Mouse (Mus musculus): ENCODE results near the gene Hcrt. TPM values are rescaled to one million over a fixed set of nuclear protein-coding genes. Genes with fewer than 3 reads are reported as not detected.

Gene Hcrt
- polyA plus RNA-seq (2012; rRNA removed) = not detected in 2 replicates

DNA sequence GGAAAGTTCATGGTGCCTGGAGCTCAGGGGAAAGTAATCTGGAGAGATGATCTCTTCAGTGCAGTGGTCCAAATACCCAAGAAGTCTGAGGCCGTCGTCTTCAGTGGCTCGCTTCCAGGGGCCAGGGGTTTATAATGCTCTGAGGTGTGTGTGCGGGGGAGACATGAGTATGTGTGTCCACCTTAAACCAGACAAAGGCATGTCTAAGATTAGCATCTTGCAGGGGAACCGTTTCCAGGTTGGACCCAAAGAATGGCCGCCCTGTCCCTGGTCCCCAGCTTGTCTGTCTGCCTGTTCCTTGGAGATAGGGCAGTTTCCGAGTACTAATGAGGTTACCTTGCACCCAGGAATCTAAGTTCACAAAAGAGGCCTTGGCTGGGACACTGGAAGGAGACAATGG is at the start of gene Hcrt:
Gene Hcrt, minus strand, starts transcription at position 101 of the 400 bp plus-strand sequence.

DNA sequence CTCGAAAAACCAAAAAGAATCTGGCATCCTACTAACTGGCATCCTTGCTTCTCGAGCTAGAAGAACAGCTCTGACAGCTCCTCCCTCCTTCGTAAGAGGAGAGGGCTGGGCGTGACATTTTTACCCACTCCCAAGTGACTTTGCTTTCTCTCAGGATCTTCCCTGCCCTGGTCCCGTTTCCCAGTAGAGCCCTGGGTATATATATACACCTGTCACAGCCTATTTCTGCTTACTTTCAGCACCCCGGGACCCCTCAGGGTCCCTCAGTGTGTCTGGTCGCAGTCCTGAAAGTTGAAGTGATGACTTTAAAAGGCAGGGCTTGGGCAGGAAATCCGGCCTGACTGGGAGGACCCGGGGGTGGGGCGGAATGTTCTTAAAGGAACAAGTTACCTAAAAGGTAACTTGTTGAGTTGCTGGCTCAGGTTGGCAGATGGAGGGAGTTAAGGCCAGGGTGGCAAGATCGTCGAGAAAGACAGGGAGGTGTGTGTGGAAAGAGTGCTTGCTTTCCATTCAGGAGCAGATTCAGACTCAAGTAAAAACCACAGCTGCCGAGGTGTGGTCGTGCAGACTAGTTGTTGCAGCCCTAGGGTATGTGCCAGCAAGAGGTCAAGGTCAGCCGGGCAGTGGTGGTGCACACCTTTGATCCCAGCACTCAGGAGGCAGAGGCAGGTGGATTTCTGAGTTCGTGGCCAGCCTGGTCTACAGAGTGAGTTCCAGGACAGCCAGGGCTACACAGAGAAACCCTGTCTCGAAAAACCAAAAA is 8.1 kb upstream of the Hcrt start, which contains the start of gene Ghdc:
Gene Ghdc, minus strand, starts transcription at position 312 of the 763 bp plus-strand sequence.

DNA sequence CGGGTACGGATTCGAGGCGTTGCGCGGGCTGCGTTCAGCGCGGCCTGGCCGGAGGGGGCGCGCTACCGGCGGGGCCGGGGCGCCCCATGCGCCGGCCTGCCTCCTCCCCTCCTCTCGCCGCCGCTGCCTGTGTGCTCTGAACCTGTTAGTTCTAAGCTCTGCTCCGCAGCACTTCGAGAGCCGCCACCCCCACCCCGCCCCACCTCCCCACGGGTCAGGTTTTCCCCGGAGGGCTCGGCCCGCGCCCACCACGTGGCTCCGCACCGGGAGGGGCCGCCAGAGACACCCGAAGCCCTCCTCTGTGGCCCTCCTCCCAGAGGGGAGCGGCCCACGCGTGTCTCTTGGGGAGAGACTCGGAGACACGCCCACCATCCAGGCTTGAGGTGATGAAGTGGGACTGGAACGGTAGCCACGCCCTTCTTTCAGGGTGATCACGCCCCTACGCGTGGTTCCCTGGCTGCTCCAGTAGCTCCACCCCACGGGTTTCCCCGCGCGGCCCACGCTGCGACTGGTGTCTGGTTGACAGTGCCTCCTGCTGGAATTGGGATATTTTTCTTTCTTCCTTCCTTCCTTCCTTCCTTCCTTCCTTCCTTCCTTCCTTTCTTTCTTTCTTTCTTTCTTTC is 3.0 kb downstream of the Hcrt start, which contains the start of gene Kcnh4:
Gene Kcnh4, minus strand, starts transcription at position 332 of the 623 bp plus-strand sequence.

DNA sequence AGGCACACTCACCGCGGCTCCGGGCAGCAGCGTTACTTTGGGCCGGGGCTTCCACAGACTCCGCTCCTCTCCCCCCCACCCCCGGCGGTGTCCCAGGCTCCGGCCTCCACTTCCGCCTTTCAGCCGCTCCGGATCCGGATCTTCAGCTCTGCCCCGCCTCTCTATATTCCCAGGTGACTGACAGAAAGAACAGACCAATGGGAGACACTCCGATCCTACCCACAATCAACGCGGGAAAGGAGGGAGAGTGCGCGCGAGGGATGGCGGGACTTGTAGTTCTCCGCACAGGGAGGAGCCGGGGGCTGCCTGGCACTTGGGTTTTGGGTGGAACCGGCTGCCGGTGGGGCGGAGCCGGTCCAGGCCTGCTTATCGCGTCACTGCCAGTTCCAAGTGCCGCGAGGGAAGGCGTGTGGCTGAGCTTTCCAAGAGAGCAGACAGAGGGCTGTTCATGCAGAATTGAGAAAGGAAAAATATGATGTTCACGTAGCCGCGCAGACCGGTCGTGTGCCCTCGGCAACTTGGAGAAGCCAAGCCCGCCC is 24.6 kb downstream of the Hcrt start, which contains the start of gene Rab5c:
Gene Rab5c, minus strand, starts transcription at position 150 of the 539 bp plus-strand sequence.

DNA sequence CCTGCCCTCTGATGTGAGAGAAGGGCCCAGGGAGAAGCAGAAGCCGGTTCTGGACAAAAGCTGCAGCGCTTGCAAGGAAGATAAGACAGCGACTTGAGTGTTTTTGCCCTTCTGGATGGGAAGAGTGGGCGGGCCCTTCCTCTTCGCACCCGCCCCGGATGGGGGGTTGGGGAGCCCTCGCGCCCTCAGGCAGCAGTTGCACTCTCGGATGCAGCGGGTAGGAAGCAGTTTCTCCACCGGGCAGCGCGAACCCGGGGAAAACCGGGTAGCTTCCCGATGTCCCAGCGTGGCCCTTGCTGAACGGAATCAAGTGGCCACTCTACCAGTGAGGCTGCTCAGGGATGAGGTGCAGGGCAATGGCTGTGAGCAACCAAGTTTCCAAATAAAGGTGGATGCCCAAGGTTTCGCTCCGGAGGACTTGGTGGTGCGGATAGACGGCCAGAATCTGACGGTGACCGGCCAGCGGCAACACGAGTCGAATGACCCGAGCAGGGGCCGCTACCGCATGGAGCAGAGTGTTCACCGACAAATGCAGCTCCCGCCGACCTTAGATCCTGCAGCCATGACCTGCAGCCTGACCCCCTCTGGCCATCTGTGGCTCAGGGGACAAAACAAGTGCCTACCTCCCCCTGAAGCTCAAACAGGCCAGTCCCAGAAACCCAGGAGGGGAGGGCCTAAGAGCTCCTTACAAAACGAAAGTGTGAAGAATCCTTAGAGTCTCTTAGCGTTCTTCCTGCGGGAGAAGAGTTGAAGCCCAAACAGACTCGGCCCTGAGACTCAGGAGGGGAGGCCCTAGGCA is 48.8 kb downstream of the Hcrt start, which contains the start of gene Hspb9:
Gene Hspb9, plus strand, starts transcription at position 116 of the 799 bp plus-strand sequence.

DNA sequence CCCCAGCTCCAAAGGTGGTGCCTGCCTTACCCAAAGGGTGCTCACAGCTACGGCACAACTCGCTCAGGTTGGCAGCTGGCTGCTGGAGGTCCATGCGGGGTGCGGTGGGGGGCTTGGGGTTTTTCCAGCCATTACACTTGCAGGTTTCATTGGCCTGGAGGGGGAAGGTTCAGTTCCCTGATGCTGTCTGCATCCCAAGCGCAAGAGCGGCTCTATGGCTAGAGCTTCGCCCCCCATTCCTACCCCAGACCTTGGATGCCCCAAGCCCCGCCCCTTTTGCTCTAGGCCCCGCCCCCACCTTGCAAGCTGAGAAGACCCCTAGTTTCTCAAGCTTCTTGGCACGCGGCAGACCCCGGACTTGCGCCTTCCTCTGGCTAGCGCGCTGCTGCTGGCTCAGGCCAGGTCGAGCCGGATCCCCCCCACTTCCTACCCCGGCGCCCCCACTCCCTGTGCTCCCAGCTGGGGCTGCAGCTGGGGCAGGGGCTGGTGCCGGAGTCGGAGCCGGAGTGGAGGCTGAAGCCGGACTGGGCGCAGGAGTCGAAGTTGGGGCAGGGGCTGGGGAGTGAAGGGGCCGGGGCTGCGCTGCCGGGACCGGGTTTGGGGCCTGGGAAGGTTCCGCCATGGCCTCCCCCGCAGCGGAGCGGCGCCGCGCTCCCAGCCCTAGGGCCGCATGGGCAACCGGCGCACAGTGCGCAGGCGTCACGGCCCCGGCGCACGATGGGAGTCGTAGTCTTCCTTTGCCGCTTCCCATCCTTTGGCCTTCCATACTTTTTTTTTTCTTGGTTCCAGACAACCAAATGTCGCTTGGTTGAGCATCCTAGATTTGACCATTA is 50.7 kb downstream of the Hcrt start, which contains the start of gene Kat2a:
Gene Kat2a, minus strand, starts transcription at position 683 of the 833 bp plus-strand sequence.

Other genes starting within 250 kb of the Hcrt start
- 62.2 and 100 TPM in 2 replicates for gene Acly, start 234.9 kb downstream of the Hcrt start, polyA plus RNA-seq (2012; rRNA removed)
- 0.05 and 0.06 TPM in 2 replicates for gene Ttc25, start 217.3 kb downstream of the Hcrt start, polyA plus RNA-seq (2012; rRNA removed)
- gene Cnp, start 188.0 kb downstream of the Hcrt start, polyA plus RNA-seq (2012; rRNA removed) = 9.4 and 11.5 TPM in 2 replicates
- gene Nkiras2, start 143.7 kb downstream of the Hcrt start, polyA plus RNA-seq (2012; rRNA removed) = 24.7 and 28.6 TPM in 2 replicates
- gene Dnajc7, start 142.8 kb downstream of the Hcrt start, polyA plus RNA-seq (2012; rRNA removed) = 66.1 and 73.5 TPM in 2 replicates
- 0.01 and 0.06 TPM in 2 replicates for gene Zfp385c, start 70.5 kb downstream of the Hcrt start, polyA plus RNA-seq (2012; rRNA removed)
- 7.3 and 8.9 TPM in 2 replicates for gene Dhx58, start 58.7 kb downstream of the Hcrt start, polyA plus RNA-seq (2012; rRNA removed)
- gene Kat2a, start 50.5 kb downstream of the Hcrt start, polyA plus RNA-seq (2012; rRNA removed) = 12.1 and 14.0 TPM in 2 replicates
- not detected in 2 replicates for gene Hspb9, start 49.1 kb downstream of the Hcrt start, polyA plus RNA-seq (2012; rRNA removed)
- 96.2 and 98.0 TPM in 2 replicates for gene Rab5c, start 24.7 kb downstream of the Hcrt start, polyA plus RNA-seq (2012; rRNA removed)
- gene Kcnh4, start 3.0 kb downstream of the Hcrt start, polyA plus RNA-seq (2012; rRNA removed) = not detected in 2 replicates
- 3.8 and 4.0 TPM in 2 replicates for gene Ghdc, start 8.0 kb upstream of the Hcrt start, polyA plus RNA-seq (2012; rRNA removed)
- gene Stat5b, start 87.8 kb upstream of the Hcrt start, polyA plus RNA-seq (2012; rRNA removed) = 13.3 and 16.0 TPM in 2 replicates
- 5.8 and 6.9 TPM in 2 replicates for gene Stat5a, start 96.4 kb upstream of the Hcrt start, polyA plus RNA-seq (2012; rRNA removed)
- 33.5 and 39.3 TPM in 2 replicates for gene Stat3, start 176.6 kb upstream of the Hcrt start, polyA plus RNA-seq (2012; rRNA removed)
- 14.0 and 15.8 TPM in 2 replicates for gene Cavin1, start 208.0 kb upstream of the Hcrt start, polyA plus RNA-seq (2012; rRNA removed)
- 20.6 and 24.1 TPM in 2 replicates for gene Atp6v0a1, start 246.5 kb upstream of the Hcrt start, polyA plus RNA-seq (2012; rRNA removed)

Measured in liver, embryonic 18 days (tissue).